Mouse (Mus musculus): ENCODE results near the gene Lrrc75b.
A peak's percentile ranks its signal among the peaks of the same experiment; 100 is the strongest.
"Not testable (repeated sequence)": the region's sequence is repeated elsewhere in the genome, so short reads cannot be mapped to it uniquely, and the experiment has no call there.

Gene Lrrc75b

GRCm38 (mm10) chr10:75568029-75568428 is 7.9 kb upstream of the Lrrc75b start:
- DNase-seq (ENCODE audit: low spot score in 2 of 2): no peak

GRCm38 (mm10) chr10:75566765-75567164 is 6.6 kb upstream of the Lrrc75b start:
- not testable (repeated sequence) for DNase-seq (ENCODE audit: low spot score in 2 of 2)

- no peak for DNase-seq (ENCODE audit: low spot score in 2 of 2)
Observed at GRCm38 (mm10) chr10:75566321-75566720, 6.2 kb upstream of the Lrrc75b start.

- no peak for DNase-seq (ENCODE audit: low spot score in 2 of 2)
Observed at GRCm38 (mm10) chr10:75565906-75566305, 5.8 kb upstream of the Lrrc75b start.

- DNase-seq (ENCODE audit: low spot score in 2 of 2): no peak
Observed at GRCm38 (mm10) chr10:75565436-75565835, 5.3 kb upstream of the Lrrc75b start.

GRCm38 (mm10) chr10:75564687-75565265 is 4.6 kb upstream of the Lrrc75b start:
- DNase-seq (ENCODE audit: low spot score in 2 of 2): no peak

- no peak for DNase-seq (ENCODE audit: low spot score in 2 of 2)
Observed at GRCm38 (mm10) chr10:75562596-75562995, 2.5 kb upstream of the Lrrc75b start.

- DNase-seq (ENCODE audit: low spot score in 2 of 2): no peak
Observed at GRCm38 (mm10) chr10:75561071-75561654, 1.0 kb upstream of the Lrrc75b start, which contains the start of gene Ggt1. Gene Ggt1, plus strand, starts transcription at chr10:75561604.

GRCm38 (mm10) chr10:75560549-75560899 is 394 bp upstream of the Lrrc75b start:
- DNase-seq (ENCODE audit: low spot score in 2 of 2): no peak

GRCm38 (mm10) chr10:75559041-75559675 is 972 bp downstream of the Lrrc75b start:
- no peak for DNase-seq (ENCODE audit: low spot score in 2 of 2)

GRCm38 (mm10) chr10:75558515-75558914 is 1.6 kb downstream of the Lrrc75b start:
- DNase-seq (ENCODE audit: low spot score in 2 of 2): peak in 1 of 2 experiments; percentile 80

- peak; percentile 57 to 78 for DNase-seq (ENCODE audit: low spot score in 2 of 2)
Observed at GRCm38 (mm10) chr10:75556026-75556425, 4.1 kb downstream of the Lrrc75b start.

GRCm38 (mm10) chr10:75555557-75555956 is 4.6 kb downstream of the Lrrc75b start:
- DNase-seq (ENCODE audit: low spot score in 2 of 2): no peak

GRCm38 (mm10) chr10:75554090-75554489 is 6.0 kb downstream of the Lrrc75b start:
- DNase-seq (ENCODE audit: low spot score in 2 of 2): no peak

GRCm38 (mm10) chr10:75552701-75553450 is 7.3 kb downstream of the Lrrc75b start:
- DNase-seq (ENCODE audit: low spot score in 2 of 2): no peak

- DNase-seq (ENCODE audit: low spot score in 2 of 2): no peak
Observed at GRCm38 (mm10) chr10:75552106-75552505, 8.0 kb downstream of the Lrrc75b start.

GRCm38 (mm10) chr10:75551175-75551574 is 9.0 kb downstream of the Lrrc75b start:
- DNase-seq (ENCODE audit: low spot score in 2 of 2): no peak

- DNase-seq (ENCODE audit: low spot score in 2 of 2): no peak
Observed at GRCm38 (mm10) chr10:75549886-75550285, 10.2 kb downstream of the Lrrc75b start.

- DNase-seq (ENCODE audit: low spot score in 2 of 2): no peak
Observed at GRCm38 (mm10) chr10:75548486-75548885, 11.6 kb downstream of the Lrrc75b start.

GRCm38 (mm10) chr10:75547901-75548300 is 12.2 kb downstream of the Lrrc75b start:
- DNase-seq (ENCODE audit: low spot score in 2 of 2): no peak

GRCm38 (mm10) chr10:75536123-75536522 is 24.0 kb downstream of the Lrrc75b start:
- no peak for DNase-seq (ENCODE audit: low spot score in 2 of 2)

- DNase-seq (ENCODE audit: low spot score in 2 of 2): no peak
Observed at GRCm38 (mm10) chr10:75535423-75535822, 24.7 kb downstream of the Lrrc75b start.

Measured in cerebellum, postnatal 4 days (tissue).